Mouse (Mus musculus) splenic B cell, adult 2 months (primary cell): ENCODE measurements around the gene Vstm2l.

Experiments used
- DNase-seq: peaks from one replicate; pipeline ENCODE4 v3.0.0-alpha.2; 2011; ENCODE audit warnings: low read depth, low spot score
- H3K27me3 ChIP-seq: 2 replicates; pipeline ENCODE4 v1.6.1; 2012; ENCODE audit warnings: mild to moderate bottlenecking, low read length, moderate library complexity, mixed read lengths; ENCODE audit not compliant: control insufficient read depth, poor library complexity, insufficient read depth, severe bottlenecking
- H3K36me3 ChIP-seq: 2 replicates; pipeline ENCODE4 v1.6.1; 2012; ENCODE audit warnings: mild to moderate bottlenecking, low read length, moderate library complexity, mixed read lengths; ENCODE audit not compliant: control insufficient read depth, poor library complexity, insufficient read depth, severe bottlenecking

The Vstm2l gene

DNA sequence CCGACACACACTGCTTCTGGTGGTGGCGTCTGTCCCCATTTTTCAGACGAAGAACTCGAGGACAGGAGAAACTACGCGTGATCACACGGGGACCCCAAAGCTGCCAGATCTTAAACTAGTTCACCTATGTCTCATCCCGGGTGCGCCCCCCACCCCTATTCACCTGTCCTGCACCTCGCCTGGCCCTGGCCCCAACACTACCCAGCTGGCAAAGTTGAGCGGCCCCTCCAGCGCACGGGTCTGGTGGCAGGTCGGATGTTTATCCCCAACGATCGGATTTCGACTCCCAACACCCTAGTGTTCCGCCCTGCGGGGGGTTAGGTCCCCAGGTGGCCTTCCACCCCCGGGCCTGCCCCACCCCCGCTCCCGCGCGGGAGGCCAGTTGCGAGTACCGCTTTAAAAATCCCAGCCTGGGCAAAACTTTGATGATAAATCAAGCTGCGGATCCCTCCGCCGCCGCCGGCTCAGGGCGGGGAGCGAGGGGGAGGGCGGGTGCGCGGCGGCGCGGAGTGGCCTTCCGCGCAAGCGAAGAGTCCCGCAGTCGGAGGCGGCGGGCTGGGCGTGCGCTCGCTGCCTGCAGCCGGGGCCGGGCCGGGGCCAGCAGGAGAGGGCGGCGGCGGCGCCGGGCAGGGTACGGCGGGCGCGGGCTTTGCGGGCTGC lies at the start of gene Vstm2l:
TSS of gene Vstm2l (plus strand) at position 549 of the 660 bp plus-strand sequence.
- no peaks in the 10 kb centered on the region for H3K27me3 ChIP-seq
- no peak for DNase-seq
- H3K36me3 ChIP-seq, result no peaks in the 10 kb centered on the region

DNA sequence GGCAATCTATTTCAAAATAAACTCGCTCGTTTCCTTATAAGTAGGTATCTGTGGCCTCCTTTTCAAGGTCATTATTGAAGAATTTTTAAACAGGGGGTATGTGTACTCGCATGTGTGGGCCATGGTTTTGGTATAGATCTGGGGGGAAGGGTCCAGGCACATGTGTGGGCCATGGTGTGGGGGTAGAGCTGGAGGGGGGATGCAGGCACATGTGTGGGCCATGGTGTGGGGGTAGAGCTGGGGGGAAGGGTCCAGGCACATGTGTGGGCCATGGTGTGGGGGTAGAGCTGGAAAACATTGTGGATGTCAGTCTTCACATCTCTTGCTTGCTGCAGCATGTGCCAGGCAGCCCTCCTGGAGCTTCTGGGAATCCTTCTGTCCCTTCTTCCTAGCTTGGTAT lies 47.3 kb upstream of the Vstm2l start:
- Histone ChIP-seq H3K36me3 (no peaks in the 10 kb centered on the region; the same call in 1 of the 2 replicates), H3K27me3 (no peaks in the 10 kb centered on the region)
- no peak for DNase-seq

DNA sequence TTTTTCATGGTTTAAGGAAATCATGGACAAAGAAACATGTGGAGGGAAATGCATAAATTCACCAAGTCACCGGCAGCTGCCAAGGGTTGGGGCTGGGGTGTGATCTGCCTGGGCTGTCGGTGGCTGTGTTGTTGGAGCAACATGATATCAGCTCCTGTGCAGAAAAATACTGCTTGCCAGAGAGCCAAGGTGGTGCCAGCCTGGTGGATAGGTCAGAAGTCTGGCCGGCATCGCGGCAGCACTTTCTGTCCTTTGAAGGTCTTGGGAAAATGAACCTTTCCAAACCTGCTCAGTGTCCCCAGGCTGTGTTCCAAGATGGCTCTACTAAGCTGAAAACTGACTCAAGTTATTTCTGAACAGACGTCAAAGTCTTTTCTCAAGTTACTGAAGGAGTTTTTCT lies 44.2 kb upstream of the Vstm2l start:
- H3K36me3 ChIP-seq, result no peaks in the 10 kb centered on the region; the same call in 1 of the 2 replicates
- no peaks in the 10 kb centered on the region for H3K27me3 ChIP-seq
- no peak for DNase-seq

DNA sequence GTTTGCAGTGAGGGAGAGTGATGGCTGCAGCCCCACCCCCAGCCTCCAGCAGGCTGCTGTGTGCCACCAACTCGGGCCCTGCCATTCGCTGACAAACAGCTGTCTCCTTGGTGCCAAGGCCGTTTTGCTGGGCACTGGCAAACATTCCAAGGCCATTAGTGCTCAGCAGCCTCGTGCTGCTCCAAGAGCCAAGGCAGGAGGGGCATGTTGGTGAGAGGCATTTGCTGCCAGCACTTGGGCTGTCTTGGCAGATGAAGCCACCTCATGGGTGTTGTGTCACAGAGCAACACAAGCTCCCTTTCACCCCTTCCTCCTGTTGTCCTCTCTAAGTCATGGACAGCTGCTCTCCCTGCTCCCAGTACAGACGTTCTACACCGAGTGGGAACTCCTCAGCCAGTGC lies 41.2 kb upstream of the Vstm2l start:
- no peak for DNase-seq
- no peaks in the 10 kb centered on the region for H3K27me3 ChIP-seq
- H3K36me3 ChIP-seq, result peaks cover 2% of the 10 kb centered on the region

DNA sequence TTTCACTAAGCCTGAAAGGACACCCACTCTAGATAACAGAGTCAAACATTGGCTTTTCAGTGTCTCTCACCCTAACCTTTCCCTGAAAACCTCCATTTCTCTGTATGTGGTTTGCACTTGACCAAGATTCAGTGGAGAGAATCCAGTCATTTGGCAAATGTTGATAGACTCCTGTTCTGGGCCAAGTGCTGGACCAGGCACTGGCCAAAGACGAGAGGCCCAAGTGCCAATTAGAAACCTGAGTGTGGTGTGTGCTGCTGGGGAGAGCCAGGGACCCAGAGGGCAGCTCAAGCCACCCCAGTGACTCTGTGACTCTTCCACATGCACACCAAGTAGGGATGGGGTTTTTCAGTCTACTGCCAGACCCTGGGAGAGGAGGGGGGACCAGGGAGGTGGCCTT lies 40.8 kb upstream of the Vstm2l start:
- H3K36me3 ChIP-seq, result peaks cover 2% of the 10 kb centered on the region
- no peaks in the 10 kb centered on the region for H3K27me3 ChIP-seq
- DNase-seq, result no peak

DNA sequence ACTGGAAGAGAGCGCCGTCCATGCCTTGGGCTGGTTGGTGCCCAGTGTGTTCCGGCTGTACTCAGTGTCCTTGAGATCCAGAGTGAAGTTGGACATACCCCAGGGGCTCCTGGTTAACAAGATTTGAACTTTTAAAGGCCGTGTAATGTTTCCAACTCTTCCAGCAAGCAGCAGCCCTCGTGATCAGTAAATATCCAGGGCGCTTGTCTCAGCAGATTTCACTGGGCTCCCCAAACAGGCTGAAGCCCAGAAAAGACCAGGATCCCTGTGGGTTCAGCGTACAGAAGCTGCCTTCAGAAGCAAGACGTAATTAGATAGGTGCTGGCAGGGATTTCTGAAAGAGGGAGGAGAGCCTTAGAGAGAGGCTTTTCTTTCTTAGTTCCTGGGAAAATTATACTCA lies 39.3 kb upstream of the Vstm2l start:
- Histone ChIP-seq H3K36me3 (peaks cover 2% of the 10 kb centered on the region; the same call in 1 of the 2 replicates), H3K27me3 (no peaks in the 10 kb centered on the region)
- DNase-seq, result no peak

DNA sequence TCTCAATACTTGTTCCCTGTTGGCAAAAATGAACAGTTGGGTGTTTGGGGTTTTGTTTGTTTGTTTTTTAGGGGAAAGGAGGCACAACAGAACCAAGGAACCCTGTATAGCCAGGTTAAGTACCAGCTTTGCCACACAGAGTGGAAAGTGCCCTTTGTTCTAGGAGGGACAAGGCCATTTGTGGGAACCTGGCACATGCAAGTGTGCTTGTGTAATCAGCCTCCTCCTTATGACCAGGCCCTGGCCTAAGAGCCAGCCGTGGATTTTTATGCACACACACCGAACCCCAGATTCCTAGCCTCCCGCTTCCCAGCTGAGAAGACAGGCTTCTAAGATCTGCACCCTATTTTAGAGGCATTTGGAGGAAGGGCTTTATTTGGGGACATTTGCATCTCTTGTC lies 37.1 kb upstream of the Vstm2l start:
- H3K27me3 ChIP-seq, result no peaks in the 10 kb centered on the region
- no peak for DNase-seq
- H3K36me3 ChIP-seq, result peaks cover 2% of the 10 kb centered on the region; the same call in 1 of the 2 replicates

DNA sequence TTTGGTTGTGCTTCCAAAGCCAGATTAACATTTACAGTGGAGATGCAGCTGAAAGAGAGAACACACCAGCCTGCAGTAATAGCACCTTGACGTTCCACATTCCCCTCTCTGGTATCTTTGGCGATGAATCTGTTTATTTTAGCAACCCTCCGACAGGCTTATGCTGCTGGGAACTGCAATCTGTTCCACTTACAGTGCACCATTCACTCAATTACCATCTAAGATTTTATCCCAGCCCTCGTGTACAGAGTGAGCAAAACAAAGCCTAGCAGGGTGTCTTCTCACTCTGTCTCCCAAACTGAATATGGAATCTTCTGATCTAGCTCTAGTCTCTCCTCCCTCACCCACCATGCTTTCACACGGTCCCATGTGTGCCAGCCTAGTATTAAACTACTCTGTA lies 36.5 kb upstream of the Vstm2l start:
- no peaks in the 10 kb centered on the region for H3K27me3 ChIP-seq
- no peak for DNase-seq
- H3K36me3 ChIP-seq, result peaks cover 2% of the 10 kb centered on the region; the same call in 1 of the 2 replicates

DNA sequence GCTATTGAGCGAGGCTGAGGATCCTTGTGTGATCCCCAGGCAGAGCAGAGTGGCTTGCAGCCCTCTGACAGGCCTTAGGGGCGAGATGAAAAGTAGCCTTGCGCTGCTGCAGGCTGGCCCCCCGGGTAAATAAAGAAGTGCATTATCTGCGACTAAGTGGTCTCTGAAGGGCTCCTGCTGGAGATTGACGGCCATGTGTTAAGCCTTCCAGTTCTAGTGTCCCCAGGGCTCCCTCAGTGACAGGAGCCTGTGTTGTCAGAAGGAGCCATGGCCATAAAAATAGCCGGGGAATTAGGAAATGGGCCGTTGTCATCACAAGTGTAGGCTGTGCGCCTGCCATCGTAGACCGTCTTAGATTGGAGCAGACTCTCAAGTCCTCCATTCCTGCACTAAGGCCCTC lies 32.5 kb upstream of the Vstm2l start:
- H3K36me3 ChIP-seq, result no peaks in the 10 kb centered on the region; the same call in 1 of the 2 replicates
- H3K27me3 ChIP-seq, result no peaks in the 10 kb centered on the region
- no peak for DNase-seq

DNA sequence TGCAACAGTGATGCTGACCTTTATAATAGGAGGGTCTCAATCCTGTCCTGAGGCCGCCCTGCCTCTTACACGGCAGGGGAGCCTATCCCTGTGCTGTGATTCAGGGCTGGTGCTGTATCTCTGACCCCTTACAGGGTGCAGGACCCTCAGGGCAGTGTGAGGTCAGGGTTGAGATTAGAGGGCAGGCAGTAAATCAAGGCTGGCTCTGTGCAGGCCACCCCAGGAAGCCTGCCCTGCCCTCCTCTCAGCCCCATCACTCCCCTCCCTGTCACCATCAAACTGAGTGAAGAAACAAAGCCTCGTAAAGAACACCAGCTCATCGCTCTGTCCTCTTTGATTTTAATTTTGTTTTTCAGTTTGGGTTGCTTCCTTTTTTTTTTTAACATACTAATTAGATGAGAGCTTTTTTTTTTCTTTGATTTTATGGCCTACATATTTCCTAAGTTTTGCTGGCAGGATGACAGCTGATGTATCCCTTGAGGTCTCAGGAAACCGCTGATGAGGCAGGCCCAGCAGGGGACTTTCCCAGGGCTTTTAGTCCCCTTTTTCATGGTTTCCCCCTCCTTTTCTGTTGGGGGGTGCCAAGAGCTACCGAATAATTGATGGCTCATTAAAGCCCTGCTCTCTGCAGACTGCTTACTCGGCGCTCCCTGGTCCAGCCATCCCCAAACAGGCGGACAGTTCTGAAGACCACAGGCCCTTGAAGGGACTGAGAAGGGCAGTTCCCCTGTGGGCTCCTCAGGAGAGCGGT lies 27.0 kb upstream of the Vstm2l start:
- no peak for DNase-seq
- H3K36me3 ChIP-seq, result no peaks in the 10 kb centered on the region; the same call in 1 of the 2 replicates
- no peaks in the 10 kb centered on the region for H3K27me3 ChIP-seq

DNA sequence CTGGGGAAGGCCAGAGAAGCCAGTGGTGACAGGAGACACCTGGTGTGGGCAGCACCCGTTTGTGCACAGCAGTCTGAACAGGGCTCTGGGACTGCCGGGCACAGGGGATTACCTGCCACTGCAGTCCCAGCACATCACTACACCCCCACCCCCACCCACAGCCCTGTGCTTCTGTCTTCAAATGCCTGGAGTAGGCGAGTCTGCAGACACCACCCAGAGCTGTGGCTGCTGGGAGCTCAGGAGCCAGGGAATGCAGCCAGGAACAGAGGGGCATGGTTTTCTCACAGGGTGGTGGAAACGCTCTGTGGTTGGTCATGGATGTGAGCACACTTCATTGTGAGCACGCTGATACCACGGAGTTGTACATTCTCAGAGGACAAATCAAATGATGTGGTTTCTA lies 23.3 kb upstream of the Vstm2l start:
- Histone ChIP-seq H3K36me3 (no peaks in the 10 kb centered on the region; the same call in 1 of the 2 replicates), H3K27me3 (no peaks in the 10 kb centered on the region)
- DNase-seq, result no peak

DNA sequence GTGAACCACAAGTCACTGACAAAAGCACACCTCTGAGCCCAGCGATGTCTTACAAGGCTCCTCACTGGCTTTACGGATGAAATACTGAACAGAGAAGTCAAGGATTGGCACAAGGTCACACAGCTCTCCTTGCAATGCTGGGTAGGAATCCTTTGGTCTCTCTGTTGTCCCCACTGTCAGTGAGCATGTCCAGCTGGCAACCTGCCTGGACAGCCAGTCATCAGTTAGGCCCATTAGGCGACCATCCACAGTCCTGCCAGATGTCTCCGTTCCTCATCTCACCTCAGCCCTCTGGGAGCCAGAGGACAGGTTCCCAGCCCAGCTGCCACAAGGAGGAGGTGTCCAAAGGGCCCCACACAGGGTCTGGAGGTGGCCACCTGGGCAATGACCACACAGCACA lies 17.3 kb upstream of the Vstm2l start:
- Histone ChIP-seq H3K36me3 (no peaks in the 10 kb centered on the region), H3K27me3 (no peaks in the 10 kb centered on the region)
- DNase-seq, result no peak

DNA sequence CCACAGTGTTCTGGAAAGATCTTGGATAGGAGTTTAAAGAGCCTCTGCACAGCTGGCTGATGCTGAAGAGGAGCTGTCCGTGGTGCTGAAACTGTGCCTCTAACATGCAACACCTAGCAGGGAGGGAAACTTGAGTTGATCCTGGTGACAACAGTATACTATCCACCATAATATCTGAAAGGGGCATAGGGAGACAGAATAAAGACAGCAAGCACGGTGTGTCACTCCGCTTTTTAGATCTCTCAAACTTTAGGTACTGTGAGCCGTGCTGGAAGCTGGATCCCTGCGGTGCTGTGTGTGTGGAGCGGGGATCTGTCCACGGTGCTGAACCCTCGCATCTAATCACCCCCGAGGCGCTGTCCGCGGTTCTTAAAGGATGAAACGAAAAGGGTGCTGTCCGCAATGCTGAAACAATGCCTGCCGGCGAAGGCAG lies 1.2 kb upstream of the Vstm2l start:
- Histone ChIP-seq H3K36me3 (no peaks in the 10 kb centered on the region), H3K27me3 (no peaks in the 10 kb centered on the region)
- DNase-seq, result peak; percentile 76

DNA sequence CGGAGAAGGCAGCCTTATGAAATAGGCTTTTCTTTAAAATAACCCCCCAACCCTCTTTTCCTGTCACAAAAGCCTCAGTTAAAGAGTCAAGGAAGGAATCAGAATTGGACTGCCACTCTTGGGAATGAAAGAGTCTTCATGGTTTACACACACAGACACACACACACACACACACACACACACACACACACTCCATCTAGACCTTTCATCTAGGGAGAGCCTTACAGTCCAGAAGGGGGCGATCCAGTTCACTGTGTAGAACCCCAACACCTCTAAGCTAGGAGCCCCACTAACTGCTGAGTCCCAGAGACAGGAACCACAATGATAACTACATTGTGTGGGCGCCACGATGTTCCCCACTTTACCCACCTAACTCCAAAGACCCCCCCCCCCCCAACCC lies 748 bp upstream of the Vstm2l start:
- H3K27me3 ChIP-seq, result no peaks in the 10 kb centered on the region
- DNase-seq, result no peak
- no peaks in the 10 kb centered on the region for H3K36me3 ChIP-seq

DNA sequence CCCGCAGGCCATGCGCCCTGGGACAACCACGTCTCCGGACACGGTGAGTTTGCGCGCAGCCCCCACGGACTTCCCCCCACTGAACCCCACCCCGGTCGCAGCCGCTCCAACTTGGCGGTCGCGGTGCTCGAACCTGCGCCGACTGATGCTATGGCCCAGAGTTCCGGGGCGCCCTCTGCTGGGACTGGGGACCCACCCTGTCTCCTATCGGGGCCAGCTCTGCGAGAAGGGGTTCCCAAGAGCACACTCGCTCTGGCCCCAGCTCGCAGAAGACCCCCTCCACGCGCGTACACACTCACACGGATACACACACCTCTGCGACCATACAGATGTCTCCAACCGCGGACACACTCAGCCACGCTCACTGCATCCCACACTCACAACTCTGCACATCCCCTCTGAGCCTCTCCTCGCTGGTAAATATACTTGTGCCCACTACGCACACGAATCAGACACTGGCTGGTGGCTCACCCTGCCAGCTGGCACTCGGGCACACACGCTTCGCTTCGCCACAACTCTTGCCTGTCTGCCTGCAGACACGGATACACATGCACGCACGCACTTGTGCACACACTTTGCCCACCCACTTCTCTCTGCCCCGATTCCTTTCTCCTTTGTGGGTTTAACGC lies 550 bp downstream of the Vstm2l start:
- Histone ChIP-seq H3K27me3 (no peaks in the 10 kb centered on the region), H3K36me3 (no peaks in the 10 kb centered on the region)
- no peak for DNase-seq
